Mouse (Mus musculus): Measurements from ENCODE around the gene Micall2.
"Not testable (repeated sequence)": the region's sequence is repeated elsewhere in the genome, so short reads cannot be mapped to it uniquely, and the experiment has no call there.

Micall2 gene

GRCm38 (mm10) chr5:139735677-139736503, at the start of gene Micall2:
Gene Micall2 (minus strand): TSS chr5:139736336.
- DNase-seq (ENCODE audit: low read depth, low spot score): peak; percentile 99

GRCm38 (mm10) chr5:139781406-139781805, 45.3 kb upstream of the Micall2 start:
- DNase-seq (ENCODE audit: low read depth, low spot score): no peak

- no peak for DNase-seq (ENCODE audit: low read depth, low spot score)
These were observed 40.8 kb upstream of the Micall2 start for GRCm38 (mm10) chr5:139776966-139777365.

- peak; percentile 97 for DNase-seq (ENCODE audit: low read depth, low spot score)
These were observed 39.2 kb upstream of the Micall2 start, which contains the start of gene Ints1 for GRCm38 (mm10) chr5:139775216-139775926. Gene Ints1 (minus strand): TSS chr5:139775674.

- DNase-seq (ENCODE audit: low read depth, low spot score): no peak
These were observed 32.1 kb upstream of the Micall2 start for GRCm38 (mm10) chr5:139768216-139768615.

GRCm38 (mm10) chr5:139764296-139764695, 28.2 kb upstream of the Micall2 start:
- peak; percentile 69 for DNase-seq (ENCODE audit: low read depth, low spot score)

- DNase-seq (ENCODE audit: low read depth, low spot score): no peak
These were observed 22.0 kb upstream of the Micall2 start for GRCm38 (mm10) chr5:139758096-139758495.

GRCm38 (mm10) chr5:139756586-139756985, 20.4 kb upstream of the Micall2 start:
- DNase-seq (ENCODE audit: low read depth, low spot score): no peak

GRCm38 (mm10) chr5:139756135-139756534, 20.0 kb upstream of the Micall2 start:
- no peak for DNase-seq (ENCODE audit: low read depth, low spot score)

- peak; percentile 62 for DNase-seq (ENCODE audit: low read depth, low spot score)
These were observed 18.6 kb upstream of the Micall2 start for GRCm38 (mm10) chr5:139754753-139755152.

- DNase-seq (ENCODE audit: low read depth, low spot score): peak; percentile 52
These were observed 14.4 kb upstream of the Micall2 start for GRCm38 (mm10) chr5:139750535-139750934.

GRCm38 (mm10) chr5:139749413-139750125, 13.4 kb upstream of the Micall2 start:
- no peak for DNase-seq (ENCODE audit: low read depth, low spot score)

- peak; percentile 78 for DNase-seq (ENCODE audit: low read depth, low spot score)
These were observed 9.6 kb upstream of the Micall2 start for GRCm38 (mm10) chr5:139745771-139746170.

- not testable (repeated sequence) for DNase-seq (ENCODE audit: low read depth, low spot score)
These were observed 6.5 kb upstream of the Micall2 start for GRCm38 (mm10) chr5:139742640-139743039.

GRCm38 (mm10) chr5:139738592-139739315, 2.6 kb upstream of the Micall2 start:
- no peak for DNase-seq (ENCODE audit: low read depth, low spot score)

- DNase-seq (ENCODE audit: low read depth, low spot score): no peak
These were observed 1.9 kb upstream of the Micall2 start for GRCm38 (mm10) chr5:139737841-139738591.

GRCm38 (mm10) chr5:139736504-139736940, 386 bp upstream of the Micall2 start:
- no peak for DNase-seq (ENCODE audit: low read depth, low spot score)

- no peak for DNase-seq (ENCODE audit: low read depth, low spot score)
These were observed 1.4 kb downstream of the Micall2 start for GRCm38 (mm10) chr5:139734746-139735145.

- no peak for DNase-seq (ENCODE audit: low read depth, low spot score)
These were observed 2.1 kb downstream of the Micall2 start for GRCm38 (mm10) chr5:139734016-139734415.

GRCm38 (mm10) chr5:139732634-139733107, 3.5 kb downstream of the Micall2 start:
- DNase-seq (ENCODE audit: low read depth, low spot score): no peak

Measured in ES-CJ7 (cell line).